Mouse (Mus musculus) CH12.LX (cell line): Measurements from ENCODE around the gene Slc9c1. TPM values are rescaled to one million over a fixed set of nuclear protein-coding genes. Genes with fewer than 3 reads are reported as not detected.

Source experiments
- DNase-seq: peaks from one replicate; pipeline ENCODE4 v3.0.0-alpha.2; 2013; ENCODE audit errors: extremely low read depth
- H3K27ac ChIP-seq: 2 replicates; pipeline ENCODE4 v1.5.1; 2012; ENCODE audit warnings: low read depth, mild to moderate bottlenecking, control low read depth, moderate library complexity; ENCODE audit not compliant: insufficient read depth
- H3K27me3 ChIP-seq: replicated peaks from 2 replicates; pipeline ENCODE3; 2012; ENCODE audit warnings: inconsistent platforms
- H3K36me3 ChIP-seq, 2 experiments: replicated peaks in 1 of 2; 2 replicates each; pipeline versions ENCODE3 to v1.6.1; 2012; ENCODE audit warnings: inconsistent platforms in 1 of 2, low read length in 1 of 2, mild to moderate bottlenecking in 1 of 2, mixed read lengths in 1 of 2, moderate library complexity in 1 of 2; ENCODE audit not compliant: control insufficient read depth in 1 of 2, insufficient read depth in 1 of 2
- H3K4me1 ChIP-seq, 2 experiments: 2 replicates each; pipeline ENCODE4 v1.6.1; 2012; ENCODE audit warnings: inconsistent platforms in 1 of 2, moderate library complexity in 1 of 2; ENCODE audit not compliant: insufficient read depth in 2 of 2, control insufficient read depth in 1 of 2
- H3K4me2 ChIP-seq: 2 replicates; pipeline ENCODE4 v1.6.1; 2012; ENCODE audit warnings: low read depth, mild to moderate bottlenecking, control low read depth; ENCODE audit not compliant: poor library complexity, insufficient read depth, severe bottlenecking
- H3K4me3 ChIP-seq, 3 experiments: fragments of 150-350 bp in 1 of 3; sonication (generic) in 1 of 3; replicated peaks in 1 of 3; 2 replicates each; pipeline versions ENCODE3 to v1.5.1; 2011 to 2012; ENCODE audit warnings: low read depth in 2 of 3, low read length in 2 of 3, mild to moderate bottlenecking in 2 of 3, moderate library complexity in 2 of 3, control low read depth in 1 of 3, improper control_type of control experiment in 1 of 3, inconsistent platforms in 1 of 3, mixed read lengths in 1 of 3; ENCODE audit not compliant: poor library complexity in 1 of 3
- H3K79me2 ChIP-seq: replicated peaks from 2 replicates; pipeline ENCODE4 v1.6.1; 2012; ENCODE audit warnings: mild to moderate bottlenecking, moderate library complexity; ENCODE audit not compliant: control insufficient read depth, poor library complexity, insufficient read depth, severe bottlenecking; ENCODE audit errors: extremely low read depth
- H3K9ac ChIP-seq: 2 replicates; pipeline ENCODE4 v1.6.1; 2012; ENCODE audit warnings: low read depth, mild to moderate bottlenecking, control low read depth, moderate library complexity; ENCODE audit not compliant: insufficient read depth
- H3K9me3 ChIP-seq: replicated peaks from 2 replicates; pipeline ENCODE3; 2012; ENCODE audit warnings: low read length, inconsistent platforms, mixed read lengths
- BHLHE40 ChIP-seq: IDR thresholded peaks from 2 replicates; pipeline ENCODE4 v1.6.1; 2011; ENCODE audit warnings: mild to moderate bottlenecking, low read depth, low read length, improper control_type of control experiment
- CHD1 ChIP-seq: IDR thresholded peaks from 2 replicates; pipeline ENCODE4 v1.6.1; 2012; ENCODE audit warnings: low read depth, low read length, improper control_type of control experiment, inconsistent platforms
- E2F4 ChIP-seq: IDR thresholded peaks from 2 replicates; pipeline ENCODE4 v1.6.1; 2011; ENCODE audit warnings: low read depth, low read length, improper control_type of control experiment; ENCODE audit not compliant: insufficient replicate concordance
- ETS1 ChIP-seq: conservative IDR thresholded peaks from 2 replicates; pipeline ENCODE4 v1.6.1; 2012; ENCODE audit warnings: low read depth, mild to moderate bottlenecking, inconsistent platforms, low read length, improper control_type of control experiment, moderate library complexity
- JUN ChIP-seq: IDR thresholded peaks from 2 replicates; pipeline ENCODE4 v1.6.1; 2011; ENCODE audit warnings: low read depth, mild to moderate bottlenecking, low read length, improper control_type of control experiment, moderate library complexity; ENCODE audit not compliant: insufficient read depth
- MAX ChIP-seq: IDR thresholded peaks from 2 replicates; pipeline ENCODE4 v1.6.1; 2011; ENCODE audit warnings: low read length, improper control_type of control experiment
- MAZ ChIP-seq: IDR thresholded peaks from 2 replicates; pipeline ENCODE4 v1.6.1; 2012; ENCODE audit warnings: low read depth, mild to moderate bottlenecking, inconsistent platforms, low read length, improper control_type of control experiment, moderate library complexity
- MEF2A ChIP-seq: IDR thresholded peaks from 2 replicates; pipeline ENCODE4 v1.6.1; 2014; ENCODE audit warnings: low read depth, mild to moderate bottlenecking, inconsistent platforms, low read length, improper control_type of control experiment, borderline replicate concordance
- MXI1 ChIP-seq: IDR thresholded peaks from 2 replicates; pipeline ENCODE4 v1.6.1; 2011; ENCODE audit warnings: mild to moderate bottlenecking, low read depth, low read length, improper control_type of control experiment
- MYC ChIP-seq: IDR thresholded peaks from 2 replicates; pipeline ENCODE4 v1.6.1; 2011; ENCODE audit warnings: low read depth, mild to moderate bottlenecking, improper control_type of control experiment, low read length
- NELFE ChIP-seq: IDR thresholded peaks from 2 replicates; pipeline ENCODE4 v1.6.1; 2011; ENCODE audit warnings: low read depth, low read length, improper control_type of control experiment
- NRF1 ChIP-seq: IDR thresholded peaks from 2 replicates; pipeline ENCODE4 v1.6.1; 2014; ENCODE audit warnings: low read depth, mild to moderate bottlenecking, inconsistent platforms, low read length, improper control_type of control experiment, moderate library complexity
- PAX5 ChIP-seq: IDR thresholded peaks from 2 replicates; pipeline ENCODE4 v1.6.1; 2012; ENCODE audit warnings: low read length, inconsistent platforms, mixed read lengths
- POLR2A ChIP-seq: IDR thresholded peaks from 2 replicates; pipeline ENCODE4 v1.6.1; 2011; ENCODE audit warnings: low read depth, mild to moderate bottlenecking, improper control_type of control experiment, low read length
- RAD21 ChIP-seq: IDR thresholded peaks from 2 replicates; pipeline ENCODE4 v1.6.1; 2011; ENCODE audit warnings: low read depth, mild to moderate bottlenecking, low read length, improper control_type of control experiment, moderate library complexity
- RCOR1 ChIP-seq: conservative IDR thresholded peaks from 2 replicates; pipeline ENCODE4 v1.6.1; 2012; ENCODE audit warnings: low read depth, mild to moderate bottlenecking, inconsistent platforms, low read length, improper control_type of control experiment
- SIN3A ChIP-seq: IDR thresholded peaks from 2 replicates; pipeline ENCODE4 v1.6.1; 2012; ENCODE audit warnings: low read length, improper control_type of control experiment, inconsistent platforms
- UBTF ChIP-seq: IDR thresholded peaks from 2 replicates; pipeline ENCODE4 v1.6.1; 2012; ENCODE audit warnings: low read depth, mild to moderate bottlenecking, inconsistent platforms, low read length, improper control_type of control experiment, moderate library complexity
- USF1 ChIP-seq: IDR thresholded peaks from 2 replicates; pipeline ENCODE4 v1.6.1; 2014; ENCODE audit warnings: low read depth, mild to moderate bottlenecking, inconsistent platforms, low read length, improper control_type of control experiment
- USF2 ChIP-seq: conservative IDR thresholded peaks from 2 replicates; pipeline ENCODE4 v1.6.1; 2011; ENCODE audit warnings: low read depth, low read length, improper control_type of control experiment
- ZC3H11A ChIP-seq: IDR thresholded peaks from 2 replicates; pipeline ENCODE4 v1.6.1; 2012; ENCODE audit warnings: low read depth, mild to moderate bottlenecking, inconsistent platforms, low read length, improper control_type of control experiment
- ZMIZ1 ChIP-seq: IDR thresholded peaks from 2 replicates; pipeline ENCODE4 v1.6.1; 2012; ENCODE audit warnings: low read depth, mild to moderate bottlenecking, inconsistent platforms, low read length, improper control_type of control experiment
- ZNF384 ChIP-seq: IDR thresholded peaks from 2 replicates; pipeline ENCODE4 v1.6.1; 2012; ENCODE audit warnings: low read depth, low read length, improper control_type of control experiment, inconsistent platforms
- dilution Hi-C: fragments of 300-500 bp; cut with MboI; formaldehyde crosslinking; loops from 2 replicates; pipeline ENCODE4 v1.14.3; 2020; ENCODE audit warnings: low sequenced_read_pairs; ENCODE audit not compliant: extremely low pct_unique_long_range_greater_than_20kb, extremely low pct_ligation_motif_present
- in situ Hi-C: fragments of 300-500 bp; cut with MboI; formaldehyde crosslinking; loops from 3 replicates; pipeline ENCODE4 v1.14.3; 2019; ENCODE audit warnings: low sequenced_read_pairs, low pct_ligation_motif_present, low pct_unique_long_range_greater_than_20kb, mixed read lengths
- polyA plus RNA-seq: library from polyadenylated mRNA; unstranded; fragments of >175 nt; gene quantifications from 2 replicates; pipeline ENCODE4 v1.2.1, GENCODE M21; 2012; ENCODE audit warnings: low read depth; ENCODE audit not compliant: insufficient read length
- total RNA-seq, 2 experiments: library from RNA; depleted of rRNA; stranded (reverse); fragments of 300-350 nt in 1 of 2; fragments of >200 nt in 1 of 2; gene quantifications; 2 replicates each; pipeline ENCODE4 v1.2.3; 2012 to 2014

Gene Slc9c1
- total and polyA plus RNA-seq, 3 experiments, result not detected

DNA sequence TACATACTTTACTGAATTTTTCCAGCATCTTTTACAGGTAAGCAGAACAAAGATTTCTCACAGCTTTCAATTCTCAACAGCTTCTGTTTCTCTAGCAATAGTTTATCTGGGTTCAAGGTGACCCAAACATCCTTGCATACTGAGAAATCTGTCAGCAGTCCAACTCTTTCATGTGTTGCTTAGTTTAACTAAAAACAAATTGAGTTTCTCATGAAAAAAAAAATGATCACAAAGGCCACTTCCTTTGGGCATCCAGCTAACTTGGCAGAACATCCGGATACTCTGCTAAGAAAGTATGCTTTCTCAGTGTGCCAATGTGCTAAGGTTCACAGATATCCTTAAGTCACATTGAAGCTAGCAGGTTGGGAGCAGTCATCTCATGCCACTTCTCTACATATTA, 39.8 kb upstream of the Slc9c1 start:
- no peak overlapping the region for H3K9ac ChIP-seq
- H3K27ac ChIP-seq, result no peak overlapping the region
- H3K4me2 ChIP-seq, result no peak overlapping the region
- no peak for DNase-seq
- H3K9me3 ChIP-seq, result no peaks in the 10 kb centered on the region
- no peak overlapping the region for H3K4me3 ChIP-seq
- H3K79me2 ChIP-seq, result no peaks in the 10 kb centered on the region
- no peaks in the 10 kb centered on the region for H3K4me1 ChIP-seq
- TF ChIP-seq MYC (no peak), POLR2A (no peak), PAX5 (no peak), USF2 (no peak), NRF1 (no peak), MXI1 (no peak), CHD1 (no peak), USF1 (no peak), NELFE (no peak), MEF2A (no peak), RAD21 (no peak), ETS1 (no peak), RCOR1 (no peak), ZNF384 (no peak), BHLHE40 (no peak)
- H3K27me3 ChIP-seq, result no peaks in the 10 kb centered on the region
- dilution Hi-C loops, result no loop called here
- in situ Hi-C loops, result no loop called here
- H3K36me3 ChIP-seq, result no peaks in the 10 kb centered on the region

DNA sequence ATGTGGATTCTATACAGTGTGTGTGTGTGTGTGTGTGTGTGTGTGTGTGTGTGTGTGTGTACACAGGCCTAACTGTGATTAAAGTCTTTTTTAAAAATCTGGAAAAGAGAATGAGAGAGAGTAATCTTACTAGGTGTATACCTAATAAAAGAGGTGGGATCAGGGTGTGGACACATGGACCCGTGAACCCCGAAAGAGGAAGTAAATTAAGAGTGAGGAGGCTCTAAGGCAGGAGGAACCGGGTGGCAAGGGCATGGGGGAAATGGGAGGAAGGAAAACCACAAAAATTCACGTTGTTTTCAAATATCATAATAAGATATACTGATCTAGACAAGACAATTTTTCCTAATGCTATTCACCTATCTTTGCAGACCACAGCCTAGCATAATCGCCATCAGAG, 9.6 kb upstream of the Slc9c1 start:
- DNase-seq, result no peak
- H3K27ac ChIP-seq, result no peak overlapping the region
- H3K4me3 ChIP-seq, result no peak overlapping the region
- H3K4me2 ChIP-seq, result no peak overlapping the region
- dilution Hi-C loops (no loop called here), in situ Hi-C loops (no loop called here)
- no peak overlapping the region for H3K9ac ChIP-seq
- no peaks in the 10 kb centered on the region for H3K36me3 ChIP-seq
- no peaks in the 10 kb centered on the region for H3K9me3 ChIP-seq
- TF ChIP-seq ETS1 (no peak), SIN3A (no peak), E2F4 (no peak), MAZ (no peak), JUN (no peak), MAX (no peak), UBTF (no peak), ZC3H11A (no peak), ZMIZ1 (no peak)
- H3K27me3 ChIP-seq, result no peaks in the 10 kb centered on the region
- no peaks in the 10 kb centered on the region for H3K79me2 ChIP-seq
- H3K4me1 ChIP-seq, result peaks cover 0 to 12% of the 10 kb centered on the region in 2 experiments; a peak in 2 of 4 replicates
